Mouse (Mus musculus): ENCODE measurements around the gene Herc2.

The Herc2 gene

GRCm38 (mm10) chr7:56066634-56067033 is 16.6 kb downstream of the Herc2 start:
- no peak for DNase-seq (ENCODE audit: low spot score in 2 of 2)

GRCm38 (mm10) chr7:56071724-56072123 is 21.7 kb downstream of the Herc2 start:
- no peak for DNase-seq (ENCODE audit: low spot score in 2 of 2)

GRCm38 (mm10) chr7:56083034-56083433 is 33.0 kb downstream of the Herc2 start:
- no peak for DNase-seq (ENCODE audit: low spot score in 2 of 2)

DNA sequence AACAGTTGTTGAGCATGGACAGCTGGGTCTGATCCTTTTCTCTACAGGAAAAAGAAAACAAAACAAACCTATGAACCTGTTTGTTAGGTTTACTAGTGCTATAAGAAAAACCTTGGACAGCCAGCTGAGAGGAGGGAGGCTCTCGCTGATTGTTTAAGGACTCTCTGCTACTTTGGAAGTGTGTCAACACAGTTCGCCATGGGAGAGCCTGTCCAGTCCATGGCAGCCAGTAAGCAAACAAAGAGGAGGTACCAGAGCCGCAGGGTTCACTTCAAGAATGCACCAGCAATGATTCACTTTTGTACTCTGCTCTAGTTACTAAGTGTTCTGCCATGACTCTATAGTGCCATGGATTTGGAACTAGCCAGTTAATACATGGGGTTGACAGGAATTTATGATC is 39.1 kb downstream of the Herc2 start:
- no peak for DNase-seq (ENCODE audit: low spot score in 2 of 2)

DNA sequence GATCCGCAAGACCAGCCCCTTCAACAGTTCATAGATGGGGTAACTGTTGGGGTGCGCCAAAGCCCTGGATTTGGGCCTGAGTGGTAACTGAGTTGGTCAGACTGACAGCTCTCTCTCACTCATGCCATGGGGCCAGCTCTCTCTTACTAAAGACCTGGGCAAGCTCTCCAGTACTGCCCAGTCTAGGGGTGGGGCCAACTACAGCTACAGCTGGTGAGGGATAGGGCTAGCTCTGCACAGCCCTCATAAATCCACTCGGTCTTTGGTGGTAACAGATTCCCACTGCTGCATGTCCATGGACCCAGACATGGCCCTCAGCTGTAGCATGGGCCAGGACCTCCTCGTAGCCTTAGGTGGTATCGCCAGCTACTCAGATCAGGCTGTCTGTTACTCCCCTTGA is 41.4 kb downstream of the Herc2 start:
- DNase-seq (ENCODE audit: low spot score in 2 of 2): no peak

DNA sequence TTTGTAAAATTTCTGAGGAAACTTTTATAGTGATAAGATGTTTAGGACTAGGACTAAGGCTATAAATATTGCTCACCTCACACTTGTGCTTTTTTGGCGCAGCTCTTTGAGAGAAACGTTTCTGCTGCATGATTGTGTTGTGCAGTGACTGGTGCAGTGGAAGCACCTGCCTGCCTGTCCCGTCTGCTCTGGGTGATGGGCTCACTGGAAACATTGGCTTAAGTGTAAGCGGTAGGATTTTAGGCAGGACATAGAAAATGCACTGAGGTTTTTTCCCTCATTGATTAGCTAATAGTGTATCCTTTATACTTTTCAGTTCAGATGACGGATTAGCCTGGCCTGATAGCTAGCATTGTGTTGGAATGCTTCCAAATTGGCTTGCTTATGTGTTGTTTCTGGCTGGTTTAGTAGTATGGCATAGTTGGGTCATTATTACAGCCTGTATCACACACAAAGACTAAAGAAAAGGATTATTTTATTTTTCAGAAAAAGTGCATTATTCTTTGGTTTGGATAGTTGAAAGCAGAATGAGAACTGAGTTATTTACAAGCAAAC is 52.4 kb downstream of the Herc2 start:
- DNase-seq (ENCODE audit: low spot score in 2 of 2): no peak

- DNase-seq (ENCODE audit: low spot score in 2 of 2): no peak
These were observed 63.0 kb downstream of the Herc2 start for GRCm38 (mm10) chr7:56112999-56113398.

GRCm38 (mm10) chr7:56114148-56114547 is 64.2 kb downstream of the Herc2 start:
- DNase-seq (ENCODE audit: low spot score in 2 of 2): no peak

GRCm38 (mm10) chr7:56120968-56121367 is 71.0 kb downstream of the Herc2 start:
- DNase-seq (ENCODE audit: low spot score in 2 of 2): no peak

DNA sequence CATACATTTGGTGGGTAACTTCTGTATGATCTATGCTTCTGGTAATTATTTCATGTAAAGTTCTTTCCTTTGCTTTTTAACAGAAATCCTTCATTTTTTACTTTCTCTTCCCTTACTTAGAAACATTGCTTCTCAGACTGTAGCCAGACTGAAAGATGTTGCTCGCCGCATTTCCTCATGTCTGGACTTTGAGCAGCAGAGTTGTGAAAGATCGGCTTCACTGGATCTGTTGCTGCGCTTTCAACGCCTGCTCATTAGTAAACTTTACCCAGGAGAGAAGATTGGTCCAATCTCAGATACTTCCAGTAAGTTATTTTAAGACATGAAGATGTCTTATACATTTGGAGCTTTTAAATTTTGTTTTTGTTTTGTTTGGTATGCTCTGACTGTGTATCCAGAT is 71.4 kb downstream of the Herc2 start:
- no peak for DNase-seq (ENCODE audit: low spot score in 2 of 2)

DNA sequence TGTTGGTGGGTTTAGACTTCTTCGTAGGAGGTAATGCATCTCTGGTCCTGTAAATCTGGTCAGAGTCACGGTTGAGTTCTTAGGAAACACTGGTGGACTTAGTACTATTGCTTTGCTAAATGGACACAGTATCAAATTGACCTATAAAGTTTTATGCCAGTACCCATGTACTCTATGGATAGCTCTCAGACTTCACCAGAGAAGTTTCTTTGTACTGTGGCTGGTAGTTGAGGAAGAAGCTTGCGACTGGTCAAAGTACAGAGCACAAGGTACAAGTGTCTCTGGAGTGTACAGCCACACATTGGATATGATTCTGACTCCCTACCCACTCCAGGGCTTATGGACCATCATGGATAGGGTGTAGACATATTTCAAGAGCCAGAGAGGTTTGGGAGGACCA is 78.1 kb downstream of the Herc2 start:
- no peak for DNase-seq (ENCODE audit: low spot score in 2 of 2)

GRCm38 (mm10) chr7:56129577-56129976 is 79.6 kb downstream of the Herc2 start:
- DNase-seq (ENCODE audit: low spot score in 2 of 2): no peak

DNA sequence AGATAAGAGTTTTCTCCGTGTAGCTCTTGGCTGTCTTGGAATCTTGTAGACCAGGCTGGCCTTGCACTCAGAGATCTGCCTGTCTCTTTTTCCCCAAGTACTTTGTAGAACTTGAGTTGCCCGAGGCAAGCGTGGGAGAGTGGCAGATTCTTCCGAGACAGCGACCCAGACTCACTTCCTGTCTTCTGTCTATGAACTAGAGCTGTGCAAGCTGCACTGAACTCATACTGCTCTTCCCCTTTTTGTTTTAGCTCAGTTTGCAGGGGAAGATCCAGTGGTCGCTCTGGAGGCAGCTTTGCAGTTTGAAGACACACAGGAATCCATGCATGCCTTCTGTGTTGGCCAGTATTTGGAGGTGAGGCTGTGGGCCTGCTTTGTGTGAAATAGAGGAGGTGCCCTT is 81.6 kb downstream of the Herc2 start:
- no peak for DNase-seq (ENCODE audit: low spot score in 2 of 2)

DNA sequence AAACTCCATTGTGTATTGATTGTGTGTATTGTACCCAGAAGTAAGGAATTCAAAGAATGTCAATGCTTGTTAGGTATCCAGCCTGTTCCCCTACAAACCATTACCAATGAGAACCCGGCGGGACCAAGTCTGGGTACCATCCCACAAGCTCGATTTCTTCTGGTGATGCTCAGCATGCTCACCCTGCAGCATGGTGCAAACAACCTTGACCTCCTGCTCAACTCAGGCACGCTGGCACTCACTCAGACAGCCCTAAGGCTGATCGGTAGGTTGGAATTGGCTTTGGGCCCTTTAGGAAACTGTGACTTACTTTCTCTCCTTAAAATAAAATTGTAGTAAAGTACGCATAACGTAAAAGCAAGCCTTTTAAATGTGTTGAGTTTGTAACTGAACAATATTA is 88.7 kb downstream of the Herc2 start:
- DNase-seq (ENCODE audit: low spot score in 2 of 2): no peak

DNA sequence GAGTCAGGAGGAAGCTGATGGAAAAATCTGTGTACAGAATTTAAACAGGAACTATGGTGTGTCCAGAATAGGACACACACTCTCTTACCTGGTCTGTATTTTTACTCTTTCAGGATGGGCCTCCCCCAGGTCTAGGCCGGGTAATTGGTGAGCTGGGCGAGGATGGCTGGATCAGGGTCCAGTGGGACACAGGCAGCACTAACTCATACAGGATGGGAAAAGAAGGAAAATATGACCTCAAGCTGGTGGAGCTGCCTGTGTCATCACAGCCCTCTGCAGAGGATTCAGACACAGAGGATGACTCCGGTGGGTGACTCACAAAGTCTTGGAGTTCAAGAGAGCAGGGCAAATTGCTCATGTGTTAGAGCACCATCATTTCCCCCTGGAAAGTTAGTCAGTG is 96.4 kb downstream of the Herc2 start:
- no peak for DNase-seq (ENCODE audit: low spot score in 2 of 2)

DNA sequence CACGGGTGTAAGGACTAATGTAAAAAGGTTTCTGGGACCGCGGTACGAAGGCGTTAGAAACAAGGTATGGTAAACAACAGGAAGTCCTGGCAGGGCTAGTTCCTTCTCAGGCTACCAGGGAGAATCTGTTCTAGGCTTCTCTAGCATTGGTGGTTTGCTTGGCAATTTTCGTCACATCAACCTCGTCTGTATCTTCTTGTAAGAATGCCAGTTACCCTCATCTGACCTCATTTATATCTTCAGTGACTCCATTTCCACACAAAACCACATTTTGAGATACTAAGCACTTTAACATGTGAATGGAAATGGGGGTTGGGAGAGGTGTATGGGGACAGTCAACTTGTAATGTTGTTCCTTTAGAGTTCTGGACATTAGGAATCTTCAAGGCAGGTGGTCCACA is 98.9 kb downstream of the Herc2 start:
- no peak for DNase-seq (ENCODE audit: low spot score in 2 of 2)

DNA sequence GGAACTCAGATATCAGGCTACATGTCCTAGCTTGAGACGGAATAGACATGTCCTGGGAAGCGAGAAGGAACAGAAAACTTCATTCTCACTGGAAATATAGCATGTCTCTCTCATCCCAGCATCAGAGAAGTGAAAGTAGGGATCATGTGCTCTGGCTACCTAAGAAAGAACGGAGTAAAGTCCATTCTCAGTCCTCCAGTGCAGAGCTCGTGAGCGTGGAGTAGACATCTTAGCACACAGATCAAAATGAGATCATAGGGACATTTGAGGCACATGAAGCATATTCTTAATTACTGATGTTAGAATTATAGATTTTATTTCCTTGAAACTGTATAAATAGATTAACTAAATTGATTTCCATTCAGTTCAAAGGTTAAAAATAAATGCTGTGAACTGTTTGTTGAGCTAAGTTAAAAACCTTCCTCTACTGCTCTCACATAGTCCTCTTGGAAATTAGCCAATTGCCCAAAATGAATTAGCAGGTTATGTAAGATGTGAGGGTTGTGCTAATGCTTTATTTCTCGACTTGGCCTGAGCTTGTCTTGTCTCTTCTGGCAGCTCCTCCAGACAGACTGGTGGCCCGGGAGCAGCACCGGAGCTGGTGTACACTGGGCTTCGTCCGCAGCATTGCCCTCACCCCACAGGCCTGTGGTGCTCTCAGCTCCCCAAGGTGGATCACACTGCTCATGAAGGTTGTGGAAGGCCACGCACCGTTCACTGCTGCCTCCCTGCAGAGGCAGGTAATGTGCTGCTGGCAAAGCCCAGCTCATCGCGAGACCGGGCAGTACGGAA is 102.1 kb downstream of the Herc2 start:
- no peak for DNase-seq (ENCODE audit: low spot score in 2 of 2)

- no peak for DNase-seq (ENCODE audit: low spot score in 2 of 2)
These were observed 103.2 kb downstream of the Herc2 start for GRCm38 (mm10) chr7:56153161-56153560.

- DNase-seq (ENCODE audit: low spot score in 2 of 2): no peak
These were observed 103.6 kb downstream of the Herc2 start for GRCm38 (mm10) chr7:56153625-56154024.

GRCm38 (mm10) chr7:56163316-56163715 is 113.3 kb downstream of the Herc2 start:
- DNase-seq (ENCODE audit: low spot score in 2 of 2): no peak

DNA sequence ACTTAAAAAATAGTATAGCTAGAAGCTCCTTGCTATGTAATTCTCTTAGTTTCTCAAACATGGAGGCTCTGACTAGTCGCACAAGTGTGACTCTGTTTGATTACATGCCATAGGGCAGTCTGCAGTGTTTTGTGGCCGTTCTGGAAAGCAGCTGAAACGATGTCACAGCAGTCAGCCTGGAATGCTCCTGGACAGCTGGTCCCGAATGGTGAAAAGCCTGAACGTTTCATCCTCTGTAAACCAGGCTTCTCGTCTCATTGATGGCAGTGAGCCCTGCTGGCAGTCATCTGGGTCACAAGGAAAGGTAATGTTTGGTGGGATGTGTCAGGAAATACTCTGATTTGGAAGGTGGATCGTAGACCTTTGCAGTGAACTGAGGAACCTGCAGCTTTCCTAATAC is 118.7 kb downstream of the Herc2 start:
- no peak for DNase-seq (ENCODE audit: low spot score in 2 of 2)

DNA sequence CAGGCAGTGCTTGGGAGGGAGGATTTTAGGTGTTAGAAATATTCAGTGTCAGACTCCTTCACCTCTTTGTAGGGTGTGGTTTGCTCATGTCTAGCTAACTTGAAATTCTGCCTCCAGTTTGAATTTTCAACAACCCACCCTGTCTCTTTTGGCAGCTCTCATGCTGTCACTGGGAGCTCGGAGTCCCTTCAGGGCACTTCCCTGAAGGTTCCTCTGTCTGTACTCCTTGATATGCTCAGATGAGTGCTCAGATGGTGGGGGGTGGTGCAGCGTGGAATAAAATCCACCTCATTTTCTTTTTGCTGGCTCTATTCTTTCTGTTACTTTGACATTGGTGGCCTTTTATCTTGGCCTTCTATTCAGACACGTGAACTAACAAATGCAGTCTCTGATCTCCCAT is 127.4 kb downstream of the Herc2 start:
- DNase-seq (ENCODE audit: low spot score in 2 of 2): no peak

- no peak for DNase-seq (ENCODE audit: low spot score in 2 of 2)
These were observed 141.0 kb downstream of the Herc2 start for GRCm38 (mm10) chr7:56191041-56191440.

- no peak for DNase-seq (ENCODE audit: low spot score in 2 of 2)
These were observed 141.7 kb downstream of the Herc2 start for GRCm38 (mm10) chr7:56191661-56192060.

All from frontal cortex, postnatal 14 days (tissue).